Mouse (Mus musculus) midbrain, embryonic 14.5 days (tissue): ENCODE data around the gene Smim27. TPM values are rescaled to one million over a fixed set of nuclear protein-coding genes. Genes with fewer than 3 reads are reported as not detected.

Experiments
- ATAC-seq: fragments of 200-750 bp; cut with Nextera tagmentation; 2 replicates; pipeline ENCODE4 v1.8.0; 2017; ENCODE audit warnings: moderate number of reproducible peaks, moderate library complexity; ENCODE audit not compliant: low FRiP score, low TSS enrichment
- DNase-seq: peaks from one replicate; pipeline ENCODE4 v3.0.0-alpha.2; 2015
- H3K27ac ChIP-seq: fragments of 300-500 bp; sonication (generic); replicated peaks from 2 replicates; pipeline ENCODE4 v1.5.1; 2014; ENCODE audit warnings: mild to moderate bottlenecking, low read depth, low read length, moderate library complexity
- H3K27me3 ChIP-seq: fragments of 300-500 bp; sonication (generic); 2 replicates; pipeline ENCODE4 v1.6.1; 2014; ENCODE audit warnings: low read length, control low read depth, mixed read lengths; ENCODE audit not compliant: control insufficient read depth, insufficient read depth
- H3K36me3 ChIP-seq: fragments of 300-500 bp; sonication (generic); 2 replicates; pipeline ENCODE4 v1.6.1; 2014; ENCODE audit warnings: low read length, control low read depth; ENCODE audit not compliant: control insufficient read depth, insufficient read depth
- H3K4me1 ChIP-seq: fragments of 300-500 bp; sonication (generic); 2 replicates; pipeline ENCODE4 v1.6.1; 2014; ENCODE audit warnings: mild to moderate bottlenecking, antibody characterized with exemption, low read length, control low read depth; ENCODE audit not compliant: control insufficient read depth, insufficient read depth
- H3K4me2 ChIP-seq: fragments of 300-500 bp; sonication (generic); 2 replicates; pipeline ENCODE4 v1.6.1; 2014; ENCODE audit warnings: mild to moderate bottlenecking, low read length, moderate library complexity
- H3K4me3 ChIP-seq: fragments of 300-500 bp; sonication (generic); replicated peaks from 2 replicates; pipeline ENCODE4 v1.5.1; 2014; ENCODE audit warnings: low read depth, low read length
- H3K9ac ChIP-seq: fragments of 300-500 bp; sonication (generic); replicated peaks from 2 replicates; pipeline ENCODE4 v1.6.1; 2014; ENCODE audit warnings: mild to moderate bottlenecking, low read length, moderate library complexity
- H3K9me3 ChIP-seq: fragments of 300-500 bp; sonication (generic); 2 replicates; pipeline ENCODE4 v1.6.1; 2016; ENCODE audit warnings: low read length, control low read depth, mixed read lengths; ENCODE audit not compliant: control insufficient read depth
- WGBS: fragments of 180-500 bp; shearing (Covaris S2); extraction: QIAGEN DNeasy Blood & Tissue Kit; methylation state at CpG from one replicate; pipeline ENCODE4 v1.1.7; 2014; 5-methylcytosine and 5-hydroxymethylcytosine counted together
- polyA plus RNA-seq: library from polyadenylated mRNA; unstranded; fragments of >200 nt; fragmentation: Nextera tagmentation; extraction: Ambion mirVana; gene quantifications from 2 replicates; pipeline ENCODE4 v1.2.1, GENCODE M21; 2014

The Smim27 gene
- polyA plus RNA-seq: 9.7 and 15.9 TPM in 2 replicates

GRCm38 (mm10) chr4:40269430-40270032, at the start of gene Smim27, which contains the start of gene Topors:
TSS of gene Smim27 (plus strand) at chr4:40269579.
TSS of gene Topors (minus strand) at chr4:40269850.
- WGBS: under 1% methylated on average over 38 of the region's 38 CpGs
- H3K4me2 ChIP-seq: peak within 1 kb of the TSS; percentile 94
- no peaks in the 10 kb centered on the region for H3K27me3 ChIP-seq
- H3K9ac ChIP-seq: peak within 1 kb of the TSS; percentile 82
- peaks cover 14% of the 10 kb centered on the region for H3K4me1 ChIP-seq
- DNase-seq (peak; percentile 97), ATAC-seq (peak; percentile 94)
- H3K9me3 ChIP-seq: no peaks in the 10 kb centered on the region
- H3K36me3 ChIP-seq: peaks cover 26% of the 10 kb centered on the region
- peak within 1 kb of the TSS; percentile 85 for H3K4me3 ChIP-seq
- peak within 1 kb of the TSS; percentile 93 for H3K27ac ChIP-seq

GRCm38 (mm10) chr4:40220437-40220836, 48.9 kb upstream of the Smim27 start:
- no peak overlapping the region for H3K4me3 ChIP-seq

GRCm38 (mm10) chr4:40221004-40221760, 48.2 kb upstream of the Smim27 start:
- H3K27me3 ChIP-seq: no peaks in the 10 kb centered on the region
- ATAC-seq (no peak), DNase-seq (no peak)
- no peak overlapping the region; the same call in 1 of the 2 replicates for H3K4me2 ChIP-seq
- H3K27ac ChIP-seq: no peak overlapping the region
- no peak overlapping the region for H3K9ac ChIP-seq
- WGBS: 43% methylated on average over 14 of the region's 14 CpGs
- H3K36me3 ChIP-seq: no peaks in the 10 kb centered on the region
- H3K4me3 ChIP-seq: no peak overlapping the region
- no peaks in the 10 kb centered on the region for H3K9me3 ChIP-seq
- 0 out of 2 replicates have a peak, but pooled peaks cover 5% of the 10 kb centered on the region for H3K4me1 ChIP-seq

More at GRCm38 (mm10) chr4:40220437-40220836, 48.9 kb upstream of the Smim27 start:
- no peak for ATAC-seq
- no peaks in the 10 kb centered on the region for H3K36me3 ChIP-seq
- no peak overlapping the region; the same call in 1 of the 2 replicates for H3K9ac ChIP-seq
- 19% methylated on average over 12 of the region's 12 CpGs for WGBS
- DNase-seq: peak; percentile 19
- H3K9me3 ChIP-seq: no peaks in the 10 kb centered on the region
- H3K4me1 ChIP-seq: 0 out of 2 replicates have a peak, but pooled peaks cover 5% of the 10 kb centered on the region
- no peak overlapping the region for H3K27ac ChIP-seq
- H3K27me3 ChIP-seq: no peaks in the 10 kb centered on the region
- peak overlapping the region; percentile 27 for H3K4me2 ChIP-seq

GRCm38 (mm10) chr4:40221876-40222585, 47.3 kb upstream of the Smim27 start:
- ATAC-seq: no peak
- 38% methylated on average over 21 of the region's 21 CpGs for WGBS
- no peaks in the 10 kb centered on the region for H3K27me3 ChIP-seq

GRCm38 (mm10) chr4:40226095-40226494, 43.3 kb upstream of the Smim27 start:
- Histone ChIP-seq H3K36me3 (no peaks in the 10 kb centered on the region), H3K27me3 (no peaks in the 10 kb centered on the region), H3K9me3 (no peaks in the 10 kb centered on the region), H3K4me3 (no peak overlapping the region), H3K4me1 (no peaks in the 10 kb centered on the region), H3K4me2 (no peak overlapping the region), H3K27ac (no peak overlapping the region), H3K9ac (no peak overlapping the region)
- DNase-seq: no peak
- ATAC-seq: no peak
- whole genome bisulfite sequencing: 83% methylated on average over 5 of the region's 5 CpGs

More at GRCm38 (mm10) chr4:40221876-40222585, 47.3 kb upstream of the Smim27 start:
- Histone ChIP-seq H3K4me2 (no peak overlapping the region), H3K9me3 (no peaks in the 10 kb centered on the region), H3K9ac (no peak overlapping the region), H3K36me3 (no peaks in the 10 kb centered on the region), H3K4me3 (no peak overlapping the region), H3K4me1 (0 out of 2 replicates have a peak, but pooled peaks cover 5% of the 10 kb centered on the region), H3K27ac (no peak overlapping the region)
- DNase-seq: no peak

GRCm38 (mm10) chr4:40227131-40227530, 42.2 kb upstream of the Smim27 start:
- no peaks in the 10 kb centered on the region for H3K9me3 ChIP-seq
- no peaks in the 10 kb centered on the region for H3K27me3 ChIP-seq
- no peaks in the 10 kb centered on the region for H3K4me1 ChIP-seq
- H3K9ac ChIP-seq: no peak overlapping the region
- no peak overlapping the region for H3K27ac ChIP-seq
- H3K4me3 ChIP-seq: no peak overlapping the region
- 92% methylated on average over 11 of the region's 11 CpGs for WGBS
- H3K4me2 ChIP-seq: no peak overlapping the region
- DNase-seq (no peak), ATAC-seq (no peak)
- no peaks in the 10 kb centered on the region for H3K36me3 ChIP-seq

GRCm38 (mm10) chr4:40227886-40228285, 41.5 kb upstream of the Smim27 start:
- H3K4me1 ChIP-seq: no peaks in the 10 kb centered on the region
- H3K27ac ChIP-seq: no peak overlapping the region
- H3K27me3 ChIP-seq: no peaks in the 10 kb centered on the region
- no peak overlapping the region for H3K4me2 ChIP-seq
- no peak overlapping the region for H3K4me3 ChIP-seq
- no peak for ATAC-seq
- WGBS: 93% methylated on average over 7 of the region's 7 CpGs
- no peaks in the 10 kb centered on the region for H3K9me3 ChIP-seq
- no peaks in the 10 kb centered on the region for H3K36me3 ChIP-seq
- H3K9ac ChIP-seq: no peak overlapping the region
- DNase-seq: no peak

GRCm38 (mm10) chr4:40229723-40230122, 39.7 kb upstream of the Smim27 start:
- Histone ChIP-seq H3K27me3 (no peaks in the 10 kb centered on the region), H3K27ac (no peak overlapping the region), H3K4me2 (no peak overlapping the region), H3K9me3 (no peaks in the 10 kb centered on the region), H3K9ac (no peak overlapping the region), H3K4me3 (no peak overlapping the region), H3K36me3 (no peaks in the 10 kb centered on the region), H3K4me1 (no peaks in the 10 kb centered on the region)
- 90% methylated on average over 6 of the region's 6 CpGs for WGBS
- ATAC-seq: no peak
- no peak for DNase-seq
